Mouse (Mus musculus): ENCODE results near the gene Ctsg.
"Not testable (repeated sequence)": the region's sequence is repeated elsewhere in the genome, so short reads cannot be mapped to it uniquely, and the experiment has no call there.

Ctsg gene

DNA sequence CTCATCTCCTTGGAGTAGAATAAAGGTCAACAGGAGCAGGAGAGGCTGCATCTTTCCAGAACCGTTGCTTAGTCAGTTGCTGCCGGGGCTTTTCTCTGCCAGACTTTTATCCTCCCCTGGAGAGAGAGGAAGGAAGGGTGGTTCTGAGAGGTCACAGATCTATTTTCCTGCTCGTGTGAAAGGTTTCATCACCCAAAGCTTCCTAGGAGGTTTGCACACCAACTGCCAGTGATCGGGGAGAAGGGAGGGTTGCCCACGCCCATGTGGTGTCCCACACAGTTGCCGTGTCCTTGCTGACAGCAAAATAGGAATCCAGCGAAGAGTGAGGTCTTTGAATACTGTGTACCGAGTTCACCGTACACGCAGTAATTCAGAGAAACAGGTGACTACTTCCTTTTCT lies at the start of gene Ctsg:
Gene Ctsg (minus strand): TSS at position 189 of the 400 bp plus-strand sequence.
- DNase-seq: no peak

DNA sequence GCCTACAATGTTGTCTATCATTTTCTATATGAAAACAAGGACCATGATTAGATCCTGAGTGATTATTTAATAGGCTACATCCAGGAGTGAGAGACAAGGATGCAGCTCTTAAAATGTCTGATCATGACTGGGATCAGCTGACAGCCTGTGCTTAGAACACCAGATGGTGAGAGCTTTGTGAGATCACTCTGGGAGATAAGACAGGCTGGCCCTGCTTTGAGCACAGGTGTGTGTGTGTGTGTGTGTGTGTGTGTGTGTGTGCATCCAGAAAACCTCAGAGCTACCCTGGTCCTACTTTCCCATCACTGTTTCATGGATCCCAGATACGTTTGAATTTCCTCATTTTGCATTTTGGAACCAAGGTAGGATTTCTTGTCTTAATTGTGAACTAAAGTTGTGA lies 31.3 kb upstream of the Ctsg start:
- not testable (repeated sequence) for DNase-seq

DNA sequence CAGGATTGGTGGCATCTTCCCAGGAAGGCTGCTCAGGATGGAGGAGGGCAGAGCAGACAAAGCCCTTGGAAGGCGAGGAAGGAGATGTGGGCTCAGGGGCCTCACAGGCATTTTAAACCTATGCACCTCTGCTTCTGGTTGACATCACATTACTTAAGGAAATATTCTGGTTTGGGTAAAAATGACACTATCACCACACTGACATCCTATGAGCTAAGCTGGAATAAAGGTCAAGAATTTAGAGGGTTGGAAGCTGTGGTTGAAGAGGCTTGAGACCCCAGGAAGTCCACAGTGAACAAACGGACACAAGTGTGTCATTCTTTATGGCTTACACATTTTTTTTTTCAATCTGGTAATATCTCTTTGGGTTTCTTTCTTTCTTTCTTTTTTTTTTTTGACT lies 30.1 kb upstream of the Ctsg start, which contains the start of gene Gzmd:
Gene Gzmd (minus strand): TSS at position 101 of the 400 bp plus-strand sequence.
- DNase-seq: not testable (repeated sequence)

DNA sequence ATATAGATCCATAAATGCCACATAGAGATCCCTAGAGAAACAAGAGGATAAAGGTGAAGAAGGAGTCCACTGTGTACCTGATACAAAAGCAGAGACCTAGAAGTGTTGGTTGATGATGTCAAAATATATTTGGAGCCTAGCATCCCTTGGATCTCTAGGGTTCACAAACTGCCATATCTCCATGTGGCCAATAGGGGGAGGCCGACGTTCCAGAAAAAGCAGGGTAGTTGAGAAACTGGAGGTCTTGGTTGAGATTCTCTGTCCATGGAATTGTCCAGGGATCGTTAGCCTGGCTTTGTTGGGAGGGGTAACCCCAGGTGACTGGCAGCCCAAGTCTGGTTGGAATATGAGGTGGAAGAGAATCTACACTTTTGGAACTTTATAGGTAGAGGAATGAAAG lies 26.0 kb upstream of the Ctsg start:
- DNase-seq: no peak

DNA sequence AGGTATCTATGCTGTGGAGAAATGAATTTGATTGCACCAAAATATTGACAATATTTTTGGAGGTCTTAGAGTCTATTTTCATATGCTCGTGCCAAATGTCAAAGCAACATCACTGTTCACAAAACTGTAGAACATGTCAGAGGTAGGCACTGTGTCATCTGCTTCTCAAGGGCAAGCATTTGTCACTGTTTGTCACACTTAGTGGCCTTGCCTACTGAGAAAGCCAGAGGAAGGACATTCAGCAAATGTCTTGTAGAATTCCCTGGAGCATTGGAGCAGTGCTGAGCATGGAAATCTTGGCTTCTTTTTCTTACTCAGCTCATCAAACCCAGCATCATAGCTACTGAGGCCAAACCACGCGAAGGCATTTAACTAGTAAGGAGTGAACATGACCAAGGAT lies 21.1 kb upstream of the Ctsg start:
- no peak for DNase-seq

DNA sequence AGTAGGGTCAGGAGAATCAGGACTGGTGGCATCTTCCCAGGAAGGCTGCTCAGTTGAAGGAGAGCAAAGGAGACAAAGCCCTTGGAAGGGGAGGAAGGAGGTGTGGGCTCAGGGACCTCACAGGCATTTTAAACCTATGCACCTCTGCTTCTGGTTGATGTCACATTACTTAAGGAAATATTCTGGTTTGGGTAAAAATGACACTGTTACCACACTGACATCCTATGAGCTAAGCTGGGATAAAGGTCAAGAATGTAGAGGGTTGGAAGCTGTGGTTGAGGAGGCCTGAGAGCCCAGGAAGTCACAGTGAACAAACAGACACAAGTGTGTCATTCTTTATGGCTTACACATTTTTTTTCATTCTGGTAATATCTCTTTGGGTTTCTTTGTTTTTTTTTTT lies 18.2 kb upstream of the Ctsg start, which contains the start of gene Gzme:
Gene Gzme (minus strand): TSS at position 101 of the 400 bp plus-strand sequence.
- no peak for DNase-seq

DNA sequence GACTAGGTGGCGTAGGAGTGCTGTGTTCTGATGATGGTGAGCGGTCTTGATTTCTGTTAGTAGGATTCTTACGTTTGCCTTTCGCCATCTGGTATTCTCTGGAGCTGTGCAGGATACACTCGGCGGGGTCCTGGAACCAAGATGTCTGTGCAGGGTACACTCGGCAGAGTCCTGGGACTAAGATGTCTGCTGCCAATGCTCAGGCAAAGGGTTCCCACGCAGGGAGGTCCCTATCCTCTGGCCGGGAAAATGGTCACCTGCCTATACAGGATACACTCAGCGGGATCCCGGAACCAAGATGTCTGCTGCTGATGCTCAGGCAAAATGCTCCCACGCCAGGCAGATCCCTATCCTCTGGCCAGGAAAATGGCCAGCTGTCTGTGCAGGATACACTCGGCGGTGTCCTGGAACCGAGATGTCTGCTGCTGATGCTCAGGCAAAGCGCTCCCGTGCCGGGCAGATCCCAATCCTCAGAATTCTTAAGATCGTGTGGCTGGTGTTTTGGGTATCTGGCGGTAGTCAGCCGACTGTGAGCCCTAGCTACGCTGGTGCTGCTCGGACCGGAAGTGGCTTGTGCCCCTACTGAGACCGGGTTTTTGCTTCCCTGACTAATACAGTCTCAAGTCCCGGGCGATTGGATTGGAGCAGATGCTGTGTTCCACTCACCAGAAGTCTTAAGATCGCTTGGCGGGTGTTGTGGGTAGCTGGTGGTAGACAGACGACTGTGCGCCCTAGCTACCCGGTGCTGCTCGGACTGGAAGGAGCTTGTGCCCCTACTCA lies 13.3 kb upstream of the Ctsg start:
- not testable (repeated sequence) for DNase-seq

DNA sequence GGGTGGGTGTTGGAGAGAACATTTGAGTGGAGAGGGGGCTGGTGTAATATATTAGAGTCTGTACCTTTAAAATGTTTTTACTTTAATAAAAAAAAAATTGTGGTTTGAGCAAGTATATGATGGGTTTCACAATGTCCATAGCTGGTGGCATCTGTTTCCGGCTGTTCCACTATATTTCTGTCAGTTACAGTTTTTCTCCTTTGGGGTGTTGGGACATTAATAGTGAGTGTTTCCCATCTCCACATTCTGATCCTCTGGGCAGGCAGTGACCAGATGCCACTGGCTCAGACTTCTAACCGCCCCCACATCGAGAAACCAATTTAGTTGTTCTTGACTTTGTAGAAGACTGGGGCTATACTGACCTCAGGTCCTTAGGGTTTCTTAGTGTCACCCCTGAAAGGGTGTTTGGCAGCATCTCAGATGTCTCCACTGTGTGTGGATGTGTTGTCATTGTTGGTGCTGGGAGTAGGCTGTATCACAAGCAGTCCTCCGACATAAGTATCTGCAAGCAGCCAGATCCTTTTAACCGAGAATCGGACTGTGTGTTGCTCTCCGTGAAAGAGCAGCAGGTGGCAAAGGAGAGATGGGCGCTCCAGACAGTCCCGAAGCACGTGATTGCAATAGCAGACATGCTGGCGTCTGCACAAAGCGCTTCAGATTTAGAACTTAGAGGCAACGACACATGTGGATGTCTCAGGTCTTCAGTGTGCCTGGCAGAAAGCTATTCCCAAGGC lies 3.2 kb upstream of the Ctsg start:
- no peak for DNase-seq

DNA sequence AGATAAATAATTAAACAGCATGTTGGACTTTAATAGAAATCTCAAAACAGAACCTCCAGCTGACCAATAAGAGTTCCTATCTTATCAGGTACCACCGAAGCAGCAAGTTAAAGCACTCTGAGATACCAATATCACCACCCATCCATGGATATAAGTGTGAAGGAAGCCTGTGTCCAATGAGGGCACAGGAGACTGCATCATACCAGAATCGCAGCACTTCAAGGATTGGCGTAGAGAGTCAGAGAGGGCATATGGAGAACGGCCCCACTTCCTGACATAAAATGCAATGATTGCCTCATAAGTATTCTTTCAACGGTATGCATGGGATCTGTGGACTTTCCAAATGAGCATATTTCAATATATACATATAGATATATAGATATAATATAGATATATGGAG lies 2.6 kb upstream of the Ctsg start:
- DNase-seq: no peak

DNA sequence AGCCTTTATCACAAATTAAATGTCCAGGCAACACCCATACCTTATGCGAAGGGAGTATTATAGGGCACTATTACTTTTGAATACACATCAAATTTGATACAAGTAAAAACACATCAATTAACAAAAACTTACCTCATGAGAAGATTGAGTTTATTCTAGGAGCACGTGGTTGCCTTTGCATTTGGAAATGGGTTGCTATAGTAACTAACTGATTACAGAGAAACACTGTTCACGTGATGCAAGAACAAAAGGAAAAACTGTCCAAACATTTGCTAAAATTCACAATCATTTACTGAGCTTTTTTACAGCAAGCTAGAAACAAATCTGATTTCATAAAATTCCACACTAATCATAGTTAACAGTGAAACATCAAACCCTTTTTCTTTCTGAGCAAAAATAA lies 1.1 kb upstream of the Ctsg start:
- DNase-seq: no peak

DNA sequence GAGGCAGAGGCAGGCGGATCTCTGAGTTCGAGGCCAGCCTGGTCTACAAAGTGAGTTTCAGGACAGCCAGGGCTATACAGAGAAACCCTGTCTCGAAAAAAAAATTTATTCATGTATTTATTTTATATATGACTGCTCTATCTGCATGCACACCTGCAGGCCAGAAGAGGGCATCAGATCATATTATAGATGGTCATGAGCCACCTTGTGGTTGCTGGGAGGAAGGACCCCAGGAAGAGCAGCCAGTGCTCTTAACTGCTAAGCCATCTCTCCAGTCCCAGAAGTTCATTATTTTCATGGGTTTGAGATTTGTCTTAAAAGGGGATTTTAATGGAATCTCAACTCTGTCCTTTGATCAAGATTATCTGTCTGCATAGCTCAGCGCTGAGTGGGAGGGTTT lies 3.4 kb downstream of the Ctsg start:
- DNase-seq: peak; percentile 24

DNA sequence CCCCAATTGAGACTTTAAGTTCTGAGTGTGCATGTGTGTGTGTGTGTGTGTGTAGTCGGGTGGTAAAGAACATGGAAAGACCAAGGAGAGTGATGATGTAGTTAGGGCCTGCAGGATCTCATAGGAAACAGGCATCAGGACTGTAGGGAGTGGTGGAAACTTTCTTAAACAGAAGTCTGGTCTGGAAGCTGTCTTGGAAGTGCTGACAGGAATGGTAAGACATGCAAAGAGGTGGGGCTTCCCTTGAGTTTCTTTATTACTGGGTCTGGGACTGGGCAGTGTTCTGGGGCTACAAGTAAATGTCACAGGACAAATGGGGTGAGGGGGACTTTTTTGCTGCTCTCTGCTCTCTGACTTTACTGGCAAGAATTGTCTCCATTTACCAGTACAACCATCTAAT lies 4.8 kb downstream of the Ctsg start:
- DNase-seq: no peak

DNA sequence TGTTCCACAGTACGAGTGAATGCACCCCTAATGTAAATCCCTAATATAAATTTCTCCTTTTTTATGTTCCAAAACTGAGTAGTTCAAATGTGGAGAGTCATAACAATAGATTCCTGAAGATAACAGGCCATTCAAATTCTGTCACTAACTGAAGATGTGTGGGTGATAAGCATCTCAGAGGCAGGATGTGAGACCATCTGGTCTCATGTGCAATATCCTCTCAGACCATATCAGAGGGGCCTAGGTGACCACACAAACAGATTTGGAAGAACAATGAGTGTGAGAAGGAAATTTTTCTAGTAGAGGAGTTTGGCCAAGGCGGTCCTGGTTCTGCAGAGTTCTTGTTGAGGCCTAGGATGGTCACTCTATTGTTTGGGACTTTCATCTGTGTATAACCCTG lies 9.0 kb downstream of the Ctsg start:
- no peak for DNase-seq

DNA sequence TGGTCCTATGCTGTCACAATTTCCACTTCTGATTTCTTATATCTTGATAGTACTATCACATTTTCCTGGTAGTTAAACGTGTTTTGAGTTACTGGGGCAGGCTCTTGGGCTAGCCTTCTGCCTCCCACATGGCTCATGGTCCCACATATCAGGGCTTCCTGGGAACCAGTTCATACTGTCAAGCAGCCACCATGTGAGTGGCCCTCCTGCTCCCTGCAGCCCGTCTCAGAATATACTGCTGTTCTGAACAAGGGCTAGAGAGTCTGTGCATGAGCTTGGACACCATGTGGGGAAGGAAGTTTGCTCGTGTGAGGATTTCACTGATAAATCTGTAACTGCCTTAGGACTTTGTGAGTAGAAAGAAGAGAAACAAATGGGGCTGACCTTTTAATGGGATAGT lies 15.7 kb downstream of the Ctsg start:
- DNase-seq: no peak

DNA sequence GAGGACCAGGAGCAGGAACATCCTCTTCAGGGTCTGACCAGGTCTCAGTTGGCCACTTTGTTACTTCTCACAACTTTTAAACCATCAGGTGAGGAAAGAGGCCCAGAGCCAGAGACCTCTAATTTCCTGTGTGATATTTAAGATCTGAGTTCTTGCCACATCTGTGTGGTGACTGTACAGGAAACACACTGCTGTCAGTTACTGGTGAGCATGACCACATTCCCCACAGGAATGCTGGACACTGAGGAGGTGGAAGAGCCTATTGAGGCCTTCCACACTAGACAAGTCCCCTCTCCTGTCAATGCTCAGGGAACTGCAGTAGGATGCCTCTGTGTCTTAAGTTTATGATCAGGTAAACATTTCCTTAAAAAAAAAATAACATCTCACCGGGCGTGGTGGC lies 17.2 kb downstream of the Ctsg start, which contains the start of gene Mcpt8:
Gene Mcpt8 (minus strand): TSS at position 107 of the 400 bp plus-strand sequence.
- DNase-seq: no peak

DNA sequence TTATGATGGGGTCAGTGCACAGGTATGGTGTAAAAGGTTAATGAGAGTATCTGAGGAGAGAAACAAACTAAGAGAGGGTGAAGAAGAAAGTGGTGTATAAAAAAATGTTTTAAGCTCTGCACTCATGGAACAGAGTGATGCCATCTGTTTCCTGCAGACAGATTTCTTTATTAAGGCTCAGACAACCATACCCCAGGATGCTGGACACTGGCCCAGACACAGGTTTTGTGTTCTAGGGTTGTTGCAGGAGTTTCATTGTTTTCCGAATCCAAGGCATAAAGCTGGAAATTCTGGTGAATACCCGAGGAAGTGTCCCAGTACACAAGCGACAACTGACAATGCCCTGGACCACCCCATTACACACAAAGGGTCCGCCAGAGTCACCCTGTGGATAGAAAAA lies 20.4 kb downstream of the Ctsg start:
- no peak for DNase-seq

DNA sequence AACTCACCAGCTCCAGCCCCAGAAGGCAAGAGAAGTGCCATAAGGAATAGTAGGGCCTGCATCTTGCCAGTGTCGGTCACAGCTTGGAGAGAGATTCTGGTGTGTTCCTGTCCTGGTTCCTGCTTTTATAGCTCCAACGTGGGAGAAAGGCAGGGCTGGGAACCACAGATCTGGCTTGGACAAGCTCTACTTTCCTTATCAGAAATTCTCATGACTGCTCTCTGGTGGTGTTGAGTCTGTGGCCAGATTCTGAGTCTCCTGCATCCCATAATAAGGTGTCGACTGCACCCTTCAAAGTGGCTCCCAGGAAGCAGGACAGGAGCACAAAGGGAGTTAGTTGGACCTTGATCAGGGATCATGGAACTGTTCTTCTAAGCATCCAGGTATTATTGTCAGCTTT lies 40.2 kb downstream of the Ctsg start, which contains the start of gene Mcpt4:
Gene Mcpt4 (minus strand): TSS at position 101 of the 400 bp plus-strand sequence.
- DNase-seq: not testable (repeated sequence)

DNA sequence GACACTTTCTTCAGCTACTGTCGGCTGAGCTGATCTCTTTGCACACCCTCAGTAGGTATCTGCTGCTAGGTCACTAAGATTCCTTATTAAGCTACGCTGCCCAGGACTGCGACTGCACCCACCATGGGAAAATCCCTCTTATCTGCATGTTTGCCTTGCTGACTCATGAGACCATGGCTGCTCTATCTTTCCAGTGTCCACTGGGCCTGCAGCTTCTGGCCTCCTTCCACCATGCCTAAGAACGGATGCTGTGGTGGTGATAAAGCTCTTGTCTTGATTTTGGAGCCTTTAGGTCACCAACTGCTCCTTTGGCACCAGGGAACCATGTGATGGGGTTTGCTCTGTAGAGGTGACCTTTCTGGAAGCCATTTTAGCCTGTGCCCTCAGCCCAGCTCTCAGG lies 44.7 kb downstream of the Ctsg start:
- DNase-seq: no peak

DNA sequence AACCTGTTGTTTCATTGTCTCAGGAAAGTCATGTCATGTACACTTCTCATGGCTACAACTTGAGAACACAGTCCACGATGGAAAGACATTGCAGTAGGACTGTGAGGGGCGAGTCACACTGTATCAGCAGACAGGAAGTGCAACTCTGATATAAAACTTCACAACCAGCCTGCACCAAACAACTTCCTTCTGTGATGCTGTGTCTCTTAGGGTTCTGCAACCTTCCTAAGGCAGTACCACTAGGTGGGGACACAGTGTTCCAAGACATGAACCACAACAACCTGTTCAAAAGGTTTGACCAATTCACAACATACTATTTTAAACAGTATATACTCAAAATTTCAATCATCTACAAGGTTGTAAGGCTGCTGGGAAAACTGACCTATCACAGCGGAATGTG lies 47.0 kb downstream of the Ctsg start:
- no peak for DNase-seq

All from thymus, postnatal 25 days (tissue).